Mouse (Mus musculus) testis, adult 2 months (tissue): ENCODE measurements around the gene Pi4kb.

Experiments
- CTCF ChIP-seq: fragments of 200-500 bp; IDR thresholded peaks from 2 replicates; pipeline ENCODE4 v1.5.1; 2012; ENCODE audit warnings: low read depth, mild to moderate bottlenecking, inconsistent platforms, low read length, moderate library complexity; ENCODE audit not compliant: control insufficient read depth, insufficient read depth, insufficient replicate concordance
- POLR2A ChIP-seq: fragments of 200-500 bp; IDR thresholded peaks from 2 replicates; pipeline ENCODE4 v1.6.1; 2012; ENCODE audit warnings: low read depth, mild to moderate bottlenecking, inconsistent platforms, low read length, moderate library complexity; ENCODE audit not compliant: control insufficient read depth

DNA sequence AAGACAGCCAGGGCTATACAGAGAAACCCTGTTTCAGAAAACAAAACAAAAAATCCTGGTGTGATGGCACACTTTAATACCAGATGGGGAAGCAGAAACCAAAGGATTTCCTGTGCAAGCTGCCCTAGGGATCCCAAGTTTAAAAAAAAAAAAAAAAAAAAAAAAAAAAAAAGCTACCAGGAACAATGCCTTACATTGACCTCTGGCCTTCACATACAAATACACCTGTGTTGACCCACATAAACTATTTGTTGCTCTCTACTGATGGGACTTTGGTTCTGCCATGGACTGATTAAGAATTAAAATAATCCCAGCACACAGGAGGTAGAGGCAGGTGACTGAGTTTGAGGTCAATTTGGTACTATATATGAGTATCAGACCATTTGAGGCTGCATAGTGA is 28.7 kb downstream of the Pi4kb start:
- TF ChIP-seq CTCF, result no peak
- no peak for TF ChIP-seq POLR2A
